Mouse (Mus musculus) stomach, embryonic 14.5 days (tissue): ENCODE data around the gene Tspear. TPM values are rescaled to one million over a fixed set of nuclear protein-coding genes. Genes with fewer than 3 reads are reported as not detected.
A peak's percentile ranks its signal among the peaks of the same experiment; 100 is the strongest.

Source experiments
- ATAC-seq: fragments of 200-750 bp; cut with Nextera tagmentation; 2 replicates; pipeline ENCODE4 v1.8.0; 2017; ENCODE audit warnings: low read depth, moderate TSS enrichment; ENCODE audit not compliant: insufficient number of reproducible peaks, insufficient read depth, low FRiP score
- H3K27ac ChIP-seq: fragments of 300-500 bp; sonication (generic); 2 replicates; pipeline ENCODE4 v1.5.1; 2014; ENCODE audit warnings: mild to moderate bottlenecking, low read length, moderate library complexity, mixed read lengths
- H3K27me3 ChIP-seq: fragments of 300-500 bp; sonication (generic); 2 replicates; pipeline ENCODE4 v1.6.1; 2014; ENCODE audit warnings: low read length, control low read depth, mixed read lengths; ENCODE audit not compliant: control insufficient read depth, insufficient read depth
- H3K36me3 ChIP-seq: fragments of 300-500 bp; sonication (generic); 2 replicates; pipeline ENCODE4 v1.6.1; 2014; ENCODE audit warnings: mild to moderate bottlenecking, control low read depth, low read length, moderate library complexity, mixed read lengths; ENCODE audit not compliant: control insufficient read depth, insufficient read depth
- H3K4me1 ChIP-seq: fragments of 300-500 bp; sonication (generic); 2 replicates; pipeline ENCODE4 v1.6.1; 2014; ENCODE audit warnings: low read length, control low read depth, mixed read lengths; ENCODE audit not compliant: control insufficient read depth, insufficient read depth
- H3K4me2 ChIP-seq: fragments of 300-500 bp; sonication (generic); replicated peaks from 2 replicates; pipeline ENCODE4 v1.6.1; 2014; ENCODE audit warnings: low read depth, low read length, control low read depth
- H3K4me3 ChIP-seq: fragments of 300-500 bp; sonication (generic); 2 replicates; pipeline ENCODE4 v1.5.1; 2014; ENCODE audit warnings: low read depth, low read length, control low read depth
- H3K9ac ChIP-seq: fragments of 300-500 bp; sonication (generic); replicated peaks from 2 replicates; pipeline ENCODE4 v1.6.1; 2014; ENCODE audit warnings: low read depth, mild to moderate bottlenecking, control low read depth, low read length, moderate library complexity, mixed read lengths
- H3K9me3 ChIP-seq: fragments of 300-500 bp; sonication (generic); 2 replicates; pipeline ENCODE4 v1.6.1; 2016; ENCODE audit warnings: low read depth, low read length, control low read depth; ENCODE audit not compliant: control insufficient read depth
- WGBS: fragments of 180-500 bp; shearing (Covaris S2); extraction: QIAGEN DNeasy Blood & Tissue Kit; methylation state at CpG from one replicate; pipeline ENCODE4 v1.1.7; 2014; 5-methylcytosine and 5-hydroxymethylcytosine counted together
- polyA plus RNA-seq: library from polyadenylated mRNA; unstranded; fragments of >200 nt; fragmentation: Nextera tagmentation; extraction: Ambion mirVana; gene quantifications from 2 replicates; pipeline ENCODE4 v1.2.1, GENCODE M21; 2014

Tspear gene
- polyA plus RNA-seq, 1 experiment from 2014 or later, result 0.71 TPM

DNA sequence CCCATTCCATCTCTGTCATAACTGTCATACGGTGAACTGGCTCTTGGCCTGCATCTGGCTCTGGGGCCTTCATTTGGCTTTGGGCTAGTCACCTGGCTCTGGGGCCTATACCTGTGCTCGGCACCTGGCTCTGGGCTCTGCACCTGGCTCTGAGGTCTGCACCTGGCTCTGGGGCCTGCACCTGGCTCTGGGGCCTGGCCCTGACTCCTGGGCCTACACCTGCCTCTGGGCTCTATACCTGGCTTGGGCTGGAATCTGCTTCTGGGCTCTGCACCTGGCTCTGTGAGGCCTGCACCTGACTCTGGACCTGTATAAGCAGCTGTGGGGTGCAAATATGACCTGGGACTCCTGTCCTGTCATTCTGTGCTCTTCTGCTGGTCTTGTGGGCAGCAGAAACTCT lies 161.2 kb downstream of the Tspear start:
- Histone ChIP-seq H3K9ac (no peak overlapping the region), H3K27me3 (no peaks in the 10 kb centered on the region), H3K4me1 (no peaks in the 10 kb centered on the region), H3K27ac (no peak overlapping the region), H3K4me2 (no peak overlapping the region), H3K4me3 (no peak overlapping the region), H3K36me3 (no peaks in the 10 kb centered on the region), H3K9me3 (peaks cover 6% of the 10 kb centered on the region; the same call in 1 of the 2 replicates)
- WGBS, result 85% methylated on average over 2 of the region's 2 CpGs
- no peak for ATAC-seq

- no peaks in the 10 kb centered on the region for H3K27me3 ChIP-seq
- H3K27ac ChIP-seq, result no peak within 1 kb of the TSS
- no peaks in the 10 kb centered on the region for H3K36me3 ChIP-seq
- no peak within 1 kb of the TSS for H3K9ac ChIP-seq
- WGBS, result 63% methylated on average over 9 of the region's 9 CpGs
- no peaks in the 10 kb centered on the region for H3K4me1 ChIP-seq
- no peak for ATAC-seq
- H3K9me3 ChIP-seq, result no peaks in the 10 kb centered on the region
- H3K4me2 ChIP-seq, result no peak within 1 kb of the TSS
- no peak within 1 kb of the TSS for H3K4me3 ChIP-seq
Measured at GRCm38 (mm10) chr10:77852559-77852958, 166.2 kb downstream of the Tspear start, which contains the start of gene Gm10318. Gene Gm10318, plus strand, starts transcription at chr10:77852859.

- no peak for ATAC-seq
- H3K36me3 ChIP-seq, result no peaks in the 10 kb centered on the region
- WGBS, result 48% methylated on average over 7 of the region's 7 CpGs
- no peaks in the 10 kb centered on the region for H3K27me3 ChIP-seq
- H3K4me3 ChIP-seq, result no peak within 1 kb of the TSS
- H3K9ac ChIP-seq, result no peak within 1 kb of the TSS
- 0 out of 2 replicates have a peak, but pooled peaks cover 2% of the 10 kb centered on the region for H3K4me1 ChIP-seq
- H3K9me3 ChIP-seq, result no peaks in the 10 kb centered on the region
- no peak within 1 kb of the TSS for H3K4me2 ChIP-seq
- no peak within 1 kb of the TSS for H3K27ac ChIP-seq
Measured at GRCm38 (mm10) chr10:77861675-77862074, 175.3 kb downstream of the Tspear start, which contains the start of gene Gm3285. Gene Gm3285, plus strand, starts transcription at chr10:77861975.

DNA sequence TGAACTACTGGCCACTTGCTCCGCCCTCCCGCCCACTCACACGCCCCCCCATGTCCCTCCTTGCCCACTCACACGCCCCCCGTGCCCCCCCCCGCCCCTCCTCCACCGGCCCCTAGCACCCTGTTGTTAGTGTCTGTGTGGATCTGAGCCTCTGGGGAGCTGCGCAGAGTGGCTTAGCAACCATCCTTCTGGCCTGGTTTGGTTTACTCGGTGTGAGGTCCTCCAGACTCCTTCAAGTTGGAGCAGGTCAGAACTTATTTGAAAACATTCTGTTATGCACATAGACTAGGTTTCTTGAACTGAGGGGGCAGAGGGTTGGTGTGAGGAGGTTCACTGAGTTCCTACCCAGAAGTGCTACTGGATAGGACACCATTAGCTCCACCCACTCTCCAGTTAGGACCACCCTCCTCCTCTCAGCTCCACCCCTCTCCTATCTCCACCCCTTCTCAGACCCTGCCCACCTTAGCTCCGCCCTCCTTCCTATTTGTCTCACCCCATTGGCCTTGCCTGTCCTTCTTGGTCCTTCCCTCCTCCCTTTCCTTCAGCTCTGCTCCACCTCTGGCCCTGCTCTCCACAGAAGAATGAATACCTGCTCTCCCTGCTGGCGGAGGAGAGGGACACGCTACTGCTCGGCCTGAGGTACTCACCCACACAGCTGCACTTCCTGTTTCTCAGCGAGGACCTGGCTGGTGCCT lies 177.8 kb downstream of the Tspear start:
- H3K36me3 ChIP-seq, result no peaks in the 10 kb centered on the region
- 0 out of 2 replicates have a peak, but pooled peaks cover 2% of the 10 kb centered on the region for H3K4me1 ChIP-seq
- H3K27me3 ChIP-seq, result no peaks in the 10 kb centered on the region
- H3K9me3 ChIP-seq, result no peaks in the 10 kb centered on the region
- H3K27ac ChIP-seq, result no peak overlapping the region; the same call in 1 of the 2 replicates
- H3K4me2 ChIP-seq, result peak overlapping the region; percentile 31
- peak overlapping the region; percentile 3; the same call in 1 of the 2 replicates for H3K4me3 ChIP-seq
- peak; percentile 89 for ATAC-seq
- WGBS, result 30% methylated on average over 14 of the region's 14 CpGs
- H3K9ac ChIP-seq, result no peak overlapping the region

GRCm38 (mm10) chr10:77864762-77865143 lies 178.4 kb downstream of the Tspear start:
- no peaks in the 10 kb centered on the region for H3K27me3 ChIP-seq
- no peak overlapping the region for H3K27ac ChIP-seq
- peak overlapping the region; percentile 31 for H3K4me2 ChIP-seq
- H3K4me1 ChIP-seq, result 0 out of 2 replicates have a peak, but pooled peaks cover 2% of the 10 kb centered on the region
- 34% methylated on average over 11 of the region's 11 CpGs for WGBS
- peak; percentile 2; the same call in 1 of the 2 replicates for ATAC-seq
- peak overlapping the region; percentile 3; the same call in 1 of the 2 replicates for H3K4me3 ChIP-seq
- no peaks in the 10 kb centered on the region for H3K9me3 ChIP-seq
- H3K9ac ChIP-seq, result no peak overlapping the region
- no peaks in the 10 kb centered on the region for H3K36me3 ChIP-seq

DNA sequence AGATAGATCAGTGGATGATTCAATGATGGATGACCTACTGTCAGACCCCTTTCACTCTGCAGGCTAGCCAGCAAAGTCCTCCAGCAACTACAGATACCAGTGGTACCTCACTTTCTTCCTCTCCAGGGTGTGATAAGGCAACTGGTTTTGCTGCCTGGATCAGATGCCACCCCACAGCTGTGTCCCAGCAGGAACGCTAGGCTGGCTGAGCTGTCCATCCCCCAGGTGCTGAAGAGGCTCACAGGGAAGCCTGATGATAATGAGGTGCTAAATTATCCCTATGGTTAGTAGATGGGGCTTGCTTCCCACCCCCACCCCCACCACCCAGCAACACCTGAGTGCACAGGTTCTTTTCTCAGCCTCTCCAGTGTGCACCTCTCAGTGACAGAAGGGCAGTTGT lies 181.2 kb downstream of the Tspear start:
- 0 out of 2 replicates have a peak, but pooled peaks cover 2% of the 10 kb centered on the region for H3K4me1 ChIP-seq
- no peak for ATAC-seq
- H3K9me3 ChIP-seq, result no peaks in the 10 kb centered on the region
- 25% methylated on average over 1 of the region's 1 CpGs for WGBS
- H3K27ac ChIP-seq, result no peak overlapping the region
- H3K36me3 ChIP-seq, result no peaks in the 10 kb centered on the region
- H3K4me3 ChIP-seq, result no peak overlapping the region
- no peak overlapping the region for H3K4me2 ChIP-seq
- no peaks in the 10 kb centered on the region for H3K27me3 ChIP-seq
- H3K9ac ChIP-seq, result no peak overlapping the region

GRCm38 (mm10) chr10:77869651-77870050 lies 183.3 kb downstream of the Tspear start:
- H3K4me2 ChIP-seq, result no peak overlapping the region
- no peak for ATAC-seq

GRCm38 (mm10) chr10:77878985-77879384 lies 192.6 kb downstream of the Tspear start:
- H3K27me3 ChIP-seq, result no peaks in the 10 kb centered on the region
- no peak overlapping the region for H3K9ac ChIP-seq
- no peak overlapping the region for H3K4me2 ChIP-seq
- H3K4me3 ChIP-seq, result no peak overlapping the region
- H3K9me3 ChIP-seq, result no peaks in the 10 kb centered on the region
- no peaks in the 10 kb centered on the region for H3K36me3 ChIP-seq
- WGBS, result 68% methylated on average over 6 of the region's 6 CpGs
- ATAC-seq, result no peak
- H3K4me1 ChIP-seq, result no peaks in the 10 kb centered on the region
- H3K27ac ChIP-seq, result no peak overlapping the region

More at GRCm38 (mm10) chr10:77869651-77870050, 183.3 kb downstream of the Tspear start:
- Histone ChIP-seq H3K4me3 (no peak overlapping the region), H3K9ac (no peak overlapping the region), H3K27me3 (no peaks in the 10 kb centered on the region), H3K27ac (no peak overlapping the region), H3K9me3 (no peaks in the 10 kb centered on the region), H3K4me1 (no peaks in the 10 kb centered on the region), H3K36me3 (no peaks in the 10 kb centered on the region)
- WGBS, result 88% methylated on average over 7 of the region's 7 CpGs
